Mouse (Mus musculus) layer of hippocampus, adult 9-10 months (tissue): ENCODE results near the gene Fam198b.

Experiments
- DNase-seq: peaks from one replicate; pipeline ENCODE4 v3.0.0; 2022; ENCODE audit warnings: low spot score

The Fam198b gene

GRCm38 (mm10) chr3:79884305-79884704 is at the start of gene Fam198b:
TSS of gene Fam198b (plus strand) at chr3:79884533.
- DNase-seq: no peak

- DNase-seq: no peak
Measured at GRCm38 (mm10) chr3:79838751-79839150, 45.6 kb upstream of the Fam198b start.

GRCm38 (mm10) chr3:79841475-79841874 is 42.9 kb upstream of the Fam198b start:
- DNase-seq: no peak

- DNase-seq: no peak
Measured at GRCm38 (mm10) chr3:79842165-79842564, 42.2 kb upstream of the Fam198b start.

- DNase-seq: no peak
Measured at GRCm38 (mm10) chr3:79842616-79843016, 41.7 kb upstream of the Fam198b start.

- no peak for DNase-seq
Measured at GRCm38 (mm10) chr3:79843999-79844398, 40.3 kb upstream of the Fam198b start.

GRCm38 (mm10) chr3:79846633-79847032 is 37.7 kb upstream of the Fam198b start:
- no peak for DNase-seq

- no peak for DNase-seq
Measured at GRCm38 (mm10) chr3:79848841-79849240, 35.5 kb upstream of the Fam198b start.

- DNase-seq: no peak
Measured at GRCm38 (mm10) chr3:79849621-79850020, 34.7 kb upstream of the Fam198b start.

GRCm38 (mm10) chr3:79850656-79851055 is 33.7 kb upstream of the Fam198b start:
- DNase-seq: no peak

GRCm38 (mm10) chr3:79852108-79852507 is 32.2 kb upstream of the Fam198b start:
- DNase-seq: no peak

GRCm38 (mm10) chr3:79852654-79853166 is 31.6 kb upstream of the Fam198b start, which contains the start of gene Tmem144:
TSS of gene Tmem144 (minus strand) at chr3:79852773.
- DNase-seq: no peak

GRCm38 (mm10) chr3:79857780-79858179 is 26.6 kb upstream of the Fam198b start:
- no peak for DNase-seq

GRCm38 (mm10) chr3:79858221-79858620 is 26.1 kb upstream of the Fam198b start:
- DNase-seq: no peak

- no peak for DNase-seq
Measured at GRCm38 (mm10) chr3:79864824-79865223, 19.5 kb upstream of the Fam198b start.

GRCm38 (mm10) chr3:79866089-79866488 is 18.2 kb upstream of the Fam198b start:
- DNase-seq: no peak

- no peak for DNase-seq
Measured at GRCm38 (mm10) chr3:79866526-79866925, 17.8 kb upstream of the Fam198b start.

- no peak for DNase-seq
Measured at GRCm38 (mm10) chr3:79867121-79867709, 17.1 kb upstream of the Fam198b start.

GRCm38 (mm10) chr3:79875471-79875870 is 8.9 kb upstream of the Fam198b start:
- DNase-seq: no peak

GRCm38 (mm10) chr3:79878350-79878749 is 6.0 kb upstream of the Fam198b start:
- DNase-seq: no peak

- DNase-seq: no peak
Measured at GRCm38 (mm10) chr3:79879246-79879645, 5.1 kb upstream of the Fam198b start.

- no peak for DNase-seq
Measured at GRCm38 (mm10) chr3:79881645-79882044, 2.7 kb upstream of the Fam198b start.

GRCm38 (mm10) chr3:79883092-79883491 is 1.2 kb upstream of the Fam198b start:
- peak; percentile 51 for DNase-seq

GRCm38 (mm10) chr3:79884761-79885189 is 442 bp downstream of the Fam198b start:
- DNase-seq: peak; percentile 55
